Mouse (Mus musculus) midbrain, embryonic 11.5 days (tissue): ENCODE data around the gene Gm43638. TPM values are rescaled to one million over a fixed set of nuclear protein-coding genes. Genes with fewer than 3 reads are reported as not detected.
"Not testable (repeated sequence)": the region's sequence is repeated elsewhere in the genome, so short reads cannot be mapped to it uniquely, and the experiment has no call there.

Source experiments
- ATAC-seq: fragments of 200-750 bp; cut with Nextera tagmentation; 2 replicates; pipeline ENCODE4 v1.8.0; 2017; ENCODE audit warnings: moderate TSS enrichment, moderate library complexity; ENCODE audit not compliant: low FRiP score
- DNase-seq: peaks from one replicate; pipeline ENCODE4 v3.0.0; 2015; ENCODE audit warnings: low spot score; ENCODE audit errors: missing footprints
- H3K27ac ChIP-seq: fragments of 300-500 bp; sonication (generic); 2 replicates; pipeline ENCODE4 v1.5.1; 2014; ENCODE audit warnings: low read depth, low read length
- H3K27me3 ChIP-seq: fragments of 300-500 bp; sonication (generic); 2 replicates; pipeline ENCODE4 v1.6.1; 2014; ENCODE audit warnings: mild to moderate bottlenecking, low read length, moderate library complexity, mixed read lengths; ENCODE audit not compliant: control insufficient read depth, insufficient read depth
- H3K36me3 ChIP-seq: fragments of 300-500 bp; sonication (generic); 2 replicates; pipeline ENCODE4 v1.6.1; 2014; ENCODE audit warnings: mild to moderate bottlenecking, low read length, moderate library complexity, mixed read lengths; ENCODE audit not compliant: control insufficient read depth, insufficient read depth
- H3K4me1 ChIP-seq: fragments of 300-500 bp; sonication (generic); 2 replicates; pipeline ENCODE4 v1.6.1; 2014; ENCODE audit warnings: low read length; ENCODE audit not compliant: control insufficient read depth, insufficient read depth
- H3K4me2 ChIP-seq: fragments of 300-500 bp; sonication (generic); 2 replicates; pipeline ENCODE4 v1.6.1; 2014; ENCODE audit warnings: mild to moderate bottlenecking, moderate library complexity
- H3K4me3 ChIP-seq: fragments of 300-500 bp; sonication (generic); 2 replicates; pipeline ENCODE4 v1.5.1; 2014; ENCODE audit warnings: low read depth, low read length
- H3K9ac ChIP-seq: fragments of 300-500 bp; sonication (generic); 2 replicates; pipeline ENCODE4 v1.6.1; 2014; ENCODE audit warnings: low read length
- H3K9me3 ChIP-seq: fragments of 300-500 bp; sonication (generic); 2 replicates; pipeline ENCODE4 v1.6.1; 2016; ENCODE audit warnings: low read length; ENCODE audit not compliant: control insufficient read depth
- WGBS: fragments of 180-500 bp; shearing (Covaris S2); extraction: QIAGEN DNeasy Blood & Tissue Kit; methylation state at CpG from one replicate; pipeline ENCODE4 v1.1.7; 2014; 5-methylcytosine and 5-hydroxymethylcytosine counted together
- polyA plus RNA-seq: library from polyadenylated mRNA; unstranded; fragments of >200 nt; fragmentation: Nextera tagmentation; extraction: Ambion mirVana; gene quantifications from 2 replicates; pipeline ENCODE4 v1.2.1, GENCODE M21; 2014

Gene Gm43638
- polyA plus RNA-seq: not detected in 2 replicates

- not testable (repeated sequence) for H3K4me3 ChIP-seq, H3K36me3 ChIP-seq, H3K4me2 ChIP-seq, H3K9ac ChIP-seq, H3K27ac ChIP-seq, H3K4me1 ChIP-seq, H3K27me3 ChIP-seq, DNase-seq, H3K9me3 ChIP-seq, ATAC-seq
- WGBS: 76% methylated on average over 1 of the region's 1 CpGs
Measured at GRCm38 (mm10) chr5:87486706-87487105, at the start of gene Gm43638. TSS of gene Gm43638 (minus strand) at chr5:87486806.

- no peak overlapping the region for H3K9ac ChIP-seq
- no peaks in the 10 kb centered on the region for H3K9me3 ChIP-seq
- H3K27me3 ChIP-seq: no peaks in the 10 kb centered on the region
- H3K4me2 ChIP-seq: no peak overlapping the region
- H3K4me1 ChIP-seq: no peaks in the 10 kb centered on the region
- H3K4me3 ChIP-seq: no peak overlapping the region
- no peak overlapping the region for H3K27ac ChIP-seq
- ATAC-seq (no peak), DNase-seq (no peak)
- H3K36me3 ChIP-seq: no peaks in the 10 kb centered on the region
- WGBS: 53% methylated on average over 4 of the region's 4 CpGs
Measured at GRCm38 (mm10) chr5:87535994-87536644, 49.5 kb upstream of the Gm43638 start.

GRCm38 (mm10) chr5:87532288-87532687 is 45.7 kb upstream of the Gm43638 start:
- Histone ChIP-seq H3K4me2 (no peak overlapping the region), H3K27me3 (no peaks in the 10 kb centered on the region), H3K4me1 (no peaks in the 10 kb centered on the region), H3K9ac (no peak overlapping the region), H3K36me3 (no peaks in the 10 kb centered on the region), H3K27ac (no peak overlapping the region), H3K9me3 (no peaks in the 10 kb centered on the region), H3K4me3 (no peak overlapping the region)
- no peak for ATAC-seq
- no peak for DNase-seq
- 84% methylated on average over 2 of the region's 2 CpGs for WGBS

- not testable (repeated sequence) for H3K27ac ChIP-seq, H3K36me3 ChIP-seq, H3K4me2 ChIP-seq, H3K4me1 ChIP-seq, H3K4me3 ChIP-seq, H3K9me3 ChIP-seq, DNase-seq, ATAC-seq, H3K27me3 ChIP-seq, H3K9ac ChIP-seq
- 91% methylated on average over 2 of the region's 2 CpGs for WGBS
Measured at GRCm38 (mm10) chr5:87523561-87523960, 37.0 kb upstream of the Gm43638 start.

- WGBS: 51% methylated on average over 4 of the region's 4 CpGs
- Histone ChIP-seq H3K4me1 (no peaks in the 10 kb centered on the region), H3K36me3 (no peaks in the 10 kb centered on the region), H3K27ac (no peak overlapping the region), H3K9ac (no peak overlapping the region), H3K4me2 (no peak overlapping the region), H3K27me3 (no peaks in the 10 kb centered on the region), H3K9me3 (no peaks in the 10 kb centered on the region), H3K4me3 (no peak overlapping the region)
- DNase-seq (no peak), ATAC-seq (no peak)
Measured at GRCm38 (mm10) chr5:87505776-87506458, 19.3 kb upstream of the Gm43638 start.

- Histone ChIP-seq H3K4me2 (no peak overlapping the region), H3K4me1 (no peaks in the 10 kb centered on the region), H3K27me3 (no peaks in the 10 kb centered on the region), H3K9ac (no peak overlapping the region), H3K4me3 (no peak overlapping the region), H3K36me3 (no peaks in the 10 kb centered on the region), H3K27ac (no peak overlapping the region), H3K9me3 (no peaks in the 10 kb centered on the region)
- 77% methylated on average over 1 of the region's 1 CpGs for WGBS
- DNase-seq: no peak
- ATAC-seq: no peak
Measured at GRCm38 (mm10) chr5:87502687-87503086, 16.1 kb upstream of the Gm43638 start.

- no peaks in the 10 kb centered on the region for H3K4me1 ChIP-seq
Measured at GRCm38 (mm10) chr5:87499341-87499740, 12.7 kb upstream of the Gm43638 start.

GRCm38 (mm10) chr5:87498936-87499335 is 12.3 kb upstream of the Gm43638 start:
- H3K36me3 ChIP-seq: no peaks in the 10 kb centered on the region
- no peak overlapping the region for H3K4me2 ChIP-seq
- no peak overlapping the region for H3K4me3 ChIP-seq
- H3K4me1 ChIP-seq: no peaks in the 10 kb centered on the region
- no peaks in the 10 kb centered on the region for H3K9me3 ChIP-seq
- H3K27me3 ChIP-seq: no peaks in the 10 kb centered on the region
- ATAC-seq (no peak), DNase-seq (no peak)
- H3K9ac ChIP-seq: no peak overlapping the region
- no peak overlapping the region for H3K27ac ChIP-seq

More at GRCm38 (mm10) chr5:87499341-87499740, 12.7 kb upstream of the Gm43638 start:
- Histone ChIP-seq H3K9me3 (no peaks in the 10 kb centered on the region), H3K9ac (no peak overlapping the region), H3K27ac (no peak overlapping the region), H3K4me2 (no peak overlapping the region), H3K27me3 (no peaks in the 10 kb centered on the region), H3K4me3 (no peak overlapping the region), H3K36me3 (no peaks in the 10 kb centered on the region)
- DNase-seq (no peak), ATAC-seq (no peak)

- H3K9me3 ChIP-seq: no peaks in the 10 kb centered on the region
- DNase-seq (no peak), ATAC-seq (no peak)
- no peaks in the 10 kb centered on the region for H3K4me1 ChIP-seq
- H3K4me2 ChIP-seq: no peak within 1 kb of the TSS
- 96% methylated on average over 1 of the region's 1 CpGs for WGBS
- no peak within 1 kb of the TSS for H3K9ac ChIP-seq
- no peak within 1 kb of the TSS for H3K27ac ChIP-seq
- no peak within 1 kb of the TSS for H3K4me3 ChIP-seq
- H3K27me3 ChIP-seq: no peaks in the 10 kb centered on the region
- no peaks in the 10 kb centered on the region for H3K36me3 ChIP-seq
Measured at GRCm38 (mm10) chr5:87490771-87491170, 4.2 kb upstream of the Gm43638 start, which contains the start of gene Ugt2a1. TSS of gene Ugt2a1 (minus strand) at chr5:87490871.
